Mouse (Mus musculus) spleen, adult 12 weeks (tissue): ENCODE results near the gene Lmntd2.

ENCODE experiments used
- DNase-seq: peaks from one replicate; pipeline ENCODE4 v3.0.0; 2022; ENCODE audit warnings: low spot score

Gene Lmntd2

GRCm38 (mm10) chr7:141215880-141216733 lies 2.2 kb upstream of the Lmntd2 start:
- DNase-seq, result no peak

- peak; percentile 95 for DNase-seq
These were observed 1.4 kb upstream of the Lmntd2 start, which contains the start of gene Rassf7 for GRCm38 (mm10) chr7:141215101-141215879. TSS of gene Rassf7 (plus strand) at chr7:141215860.

DNA sequence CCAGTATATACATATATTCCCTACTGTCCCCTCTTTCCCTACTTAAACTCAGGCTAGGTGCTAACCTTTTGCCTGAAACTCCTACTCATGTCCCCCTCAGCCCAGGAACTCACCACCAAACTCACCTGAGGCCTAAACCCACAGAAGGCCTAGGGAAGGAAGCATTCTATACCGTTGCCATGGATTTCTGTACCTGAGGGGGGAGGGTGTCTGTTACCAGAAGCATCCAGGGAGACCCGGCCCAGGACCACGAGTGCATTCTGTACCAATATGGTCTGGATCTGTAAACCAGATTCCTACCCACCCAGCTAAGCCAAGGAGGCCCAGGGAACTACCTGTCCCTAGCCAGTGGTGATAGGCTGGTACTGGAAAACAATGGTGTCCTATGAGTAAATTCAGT lies 430 bp upstream of the Lmntd2 start:
- DNase-seq, result no peak

- DNase-seq, result no peak
These were observed 747 bp downstream of the Lmntd2 start for GRCm38 (mm10) chr7:141213133-141213532.

DNA sequence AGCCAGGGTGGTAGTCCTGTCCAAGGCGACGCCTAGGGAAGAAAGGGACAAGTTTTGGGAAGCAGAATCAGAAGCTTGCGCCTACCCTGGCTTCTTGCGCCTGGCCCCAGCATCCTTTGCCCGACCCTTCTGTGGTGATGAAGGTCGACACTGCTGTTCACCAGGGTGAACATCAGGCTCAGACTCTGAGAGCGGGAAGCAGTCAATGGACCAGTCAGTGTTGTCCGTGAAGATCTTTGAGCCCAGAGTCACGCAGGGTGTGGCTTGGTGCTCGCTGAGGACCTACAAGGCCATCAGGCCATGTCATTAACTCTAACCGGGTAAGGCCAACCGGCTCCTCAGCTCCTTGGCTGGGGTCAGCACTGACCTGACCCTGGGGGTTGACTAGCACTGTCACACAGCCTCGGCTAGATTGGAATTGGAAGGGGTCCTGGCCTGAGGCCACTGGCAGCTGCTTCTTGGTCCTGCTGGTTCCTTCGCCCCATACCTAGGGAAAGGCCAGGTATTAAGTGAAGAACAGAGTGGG lies 3.2 kb downstream of the Lmntd2 start:
- no peak for DNase-seq

- no peak for DNase-seq
These were observed 3.7 kb downstream of the Lmntd2 start for GRCm38 (mm10) chr7:141210137-141210536.

GRCm38 (mm10) chr7:141209526-141209925 lies 4.4 kb downstream of the Lmntd2 start:
- DNase-seq, result peak; percentile 37

DNA sequence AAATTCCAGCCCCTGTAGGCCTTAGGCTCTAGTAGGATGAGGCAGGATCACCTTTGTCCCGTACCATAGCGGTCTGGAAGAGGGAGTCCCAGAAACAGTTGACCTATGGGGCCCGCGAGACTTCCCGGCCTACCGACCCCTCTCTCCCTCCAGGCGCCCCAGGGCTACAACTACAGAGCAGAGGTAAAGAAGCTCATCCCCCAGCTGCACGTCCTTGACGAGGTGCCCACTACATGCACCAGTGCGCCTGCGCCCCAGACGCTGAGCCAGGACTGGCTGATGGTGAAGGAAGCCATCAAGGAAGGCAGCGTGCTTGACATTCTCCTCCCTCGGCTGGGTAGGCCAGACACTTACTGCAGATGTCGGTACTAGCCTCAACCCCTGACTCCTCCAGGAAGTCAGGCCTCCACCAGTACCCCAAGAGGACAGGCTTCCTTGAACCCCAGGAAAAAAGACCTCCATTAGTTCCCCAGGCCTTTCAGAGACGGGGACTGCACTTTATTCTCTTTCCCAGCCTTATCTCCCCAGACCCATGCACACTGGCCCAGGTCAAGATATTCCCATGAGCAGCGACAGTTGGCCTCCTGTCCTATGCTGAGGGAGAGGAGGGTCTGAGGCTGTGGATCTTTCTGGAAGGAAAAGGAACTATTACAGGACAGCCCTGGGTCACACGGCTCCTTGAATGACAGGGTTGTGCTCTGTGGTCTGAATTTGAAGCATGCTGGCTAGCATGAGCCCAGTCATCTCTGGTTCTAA lies 7.5 kb downstream of the Lmntd2 start:
- no peak for DNase-seq

DNA sequence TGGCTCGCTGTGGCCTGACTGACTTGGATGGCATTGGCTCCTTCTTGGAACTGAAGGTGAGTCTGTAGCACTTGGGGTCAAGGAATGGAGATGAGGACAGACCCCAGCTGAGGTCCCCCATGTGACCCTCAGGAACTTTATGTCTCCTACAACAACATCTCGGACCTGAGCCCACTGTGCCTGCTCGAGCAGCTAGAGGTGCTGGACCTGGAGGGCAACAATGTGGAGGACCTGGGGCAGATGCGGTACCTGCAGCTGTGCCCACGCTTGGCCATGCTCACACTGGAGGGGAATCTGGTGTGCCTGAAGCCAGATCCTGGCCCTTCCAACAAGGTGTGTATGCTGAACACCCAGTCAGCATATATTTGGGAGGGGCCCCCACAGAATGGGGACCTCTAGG lies 8.4 kb downstream of the Lmntd2 start:
- no peak for DNase-seq

DNA sequence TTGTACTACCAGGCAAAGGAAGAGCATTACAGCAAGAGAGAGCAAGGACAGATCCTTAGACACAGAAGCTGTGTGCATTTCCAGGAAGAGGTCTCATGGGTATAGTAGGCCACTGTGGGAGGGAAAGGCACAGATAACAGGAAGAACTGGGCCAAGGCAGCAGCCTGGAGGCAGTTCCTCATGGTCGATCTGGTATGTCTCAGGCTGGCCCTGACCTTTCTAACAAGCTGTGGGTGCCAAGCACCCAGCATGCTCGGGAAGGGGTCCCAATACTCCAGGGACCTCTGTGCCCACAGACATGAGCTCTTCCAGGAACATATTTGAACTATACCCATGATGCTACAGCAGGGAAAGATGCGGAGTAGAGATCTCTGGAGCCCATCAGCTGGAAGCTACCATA lies 9.3 kb downstream of the Lmntd2 start:
- no peak for DNase-seq

GRCm38 (mm10) chr7:141198121-141198520 lies 15.8 kb downstream of the Lmntd2 start:
- no peak for DNase-seq

- no peak for DNase-seq
These were observed 17.1 kb downstream of the Lmntd2 start for GRCm38 (mm10) chr7:141196619-141197282.

- DNase-seq, result no peak
These were observed 18.1 kb downstream of the Lmntd2 start for GRCm38 (mm10) chr7:141195754-141196153.

DNA sequence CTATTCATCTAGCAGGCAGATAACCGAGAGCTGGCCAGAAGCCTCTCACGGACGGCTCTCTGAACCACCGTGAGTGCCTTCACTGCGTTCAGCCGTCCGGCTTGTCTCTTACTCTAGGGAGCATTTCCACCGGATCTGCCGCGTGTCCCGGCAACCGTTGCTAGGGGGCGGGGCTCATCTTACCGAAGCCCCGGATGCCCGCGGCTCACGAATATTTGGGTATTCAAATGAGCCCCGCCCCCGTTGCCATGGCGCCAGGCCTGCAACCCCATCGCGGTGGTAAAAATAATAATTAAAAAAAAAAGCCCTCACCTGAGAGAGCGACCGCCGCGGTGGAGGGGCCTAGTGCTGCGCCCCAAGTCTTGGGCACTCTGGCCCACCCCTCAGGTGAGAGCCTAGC lies 19.1 kb downstream of the Lmntd2 start:
- peak; percentile 90 for DNase-seq

- no peak for DNase-seq
These were observed 19.5 kb downstream of the Lmntd2 start for GRCm38 (mm10) chr7:141194409-141194808.

DNA sequence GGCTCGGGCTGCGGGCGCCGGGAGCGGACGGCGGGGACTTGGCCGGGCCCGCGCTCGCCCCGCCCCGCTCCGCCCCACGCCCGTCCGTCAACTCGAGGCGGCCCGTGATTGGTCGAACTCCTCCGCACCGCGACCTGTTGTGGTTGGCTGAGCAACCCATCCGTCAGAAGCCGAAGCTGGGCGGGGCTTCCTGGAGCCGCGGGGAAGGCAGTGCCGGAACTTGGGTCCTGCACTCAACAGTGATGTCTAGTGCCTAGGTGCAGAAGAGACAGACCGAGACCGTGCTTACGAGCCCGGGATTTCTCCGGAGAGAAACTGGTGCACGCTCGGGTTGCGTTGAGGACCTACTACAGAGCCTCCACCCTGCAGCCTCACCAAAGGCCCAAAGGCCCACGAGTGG lies 19.9 kb downstream of the Lmntd2 start, which contains the start of the genes Hras and Lrrc56:
Hras (minus strand) TSS at position 58 of the 400 bp plus-strand sequence.
Lrrc56 (plus strand) TSS at position 210 of the 400 bp plus-strand sequence.
- DNase-seq, result peak; percentile 98

DNA sequence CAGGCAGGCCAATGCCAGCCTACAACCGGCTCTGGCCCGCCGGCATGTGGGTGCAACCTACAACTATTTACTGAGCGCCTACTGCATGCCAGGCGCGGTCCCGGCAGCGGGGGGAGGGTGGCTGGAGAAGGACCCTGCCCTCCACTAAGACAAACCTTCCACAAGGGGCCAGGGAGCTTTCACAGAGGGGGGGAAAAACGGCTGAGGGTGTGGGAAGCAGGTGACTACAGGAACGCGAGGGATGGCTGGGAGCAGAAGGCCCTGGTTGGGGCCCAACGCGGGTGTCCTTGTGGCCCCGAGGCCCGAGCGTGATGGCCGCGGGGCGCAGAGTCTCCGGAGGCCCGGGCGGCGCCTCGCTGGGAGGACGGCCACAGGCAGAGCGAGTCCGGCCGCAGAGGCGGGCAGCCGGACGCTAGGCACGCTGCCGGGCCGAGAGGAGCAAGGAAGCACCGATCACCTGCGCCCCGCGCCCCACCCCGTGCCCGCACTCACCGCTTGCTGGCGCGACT lies 20.5 kb downstream of the Lmntd2 start:
- DNase-seq, result no peak

DNA sequence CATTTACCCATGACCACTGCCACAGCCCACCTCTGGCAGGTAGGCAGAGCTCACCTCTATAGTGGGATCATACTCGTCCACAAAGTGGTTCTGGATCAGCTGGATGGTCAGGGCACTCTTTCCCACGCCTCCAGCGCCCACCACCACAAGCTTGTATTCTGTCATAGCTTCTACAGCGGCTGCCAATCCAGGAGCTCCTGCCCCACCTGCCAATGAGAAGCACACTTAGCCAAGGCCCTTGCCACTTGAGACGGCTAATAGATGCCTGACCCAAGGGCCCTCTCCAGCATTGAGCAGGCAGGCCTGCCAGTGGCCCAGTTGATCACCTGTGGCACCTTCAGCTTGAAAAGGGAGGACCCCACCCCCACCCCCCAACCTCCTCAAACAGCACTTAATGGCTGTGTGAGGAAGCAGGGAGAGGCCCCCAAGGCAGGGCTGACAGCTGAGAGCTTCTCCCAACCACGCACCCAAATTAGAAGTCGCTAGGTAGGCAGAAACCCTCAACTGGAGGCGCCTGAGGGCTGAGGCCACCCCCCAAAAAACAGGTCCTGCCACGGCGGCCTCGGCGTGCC lies 21.0 kb downstream of the Lmntd2 start:
- DNase-seq, result no peak

DNA sequence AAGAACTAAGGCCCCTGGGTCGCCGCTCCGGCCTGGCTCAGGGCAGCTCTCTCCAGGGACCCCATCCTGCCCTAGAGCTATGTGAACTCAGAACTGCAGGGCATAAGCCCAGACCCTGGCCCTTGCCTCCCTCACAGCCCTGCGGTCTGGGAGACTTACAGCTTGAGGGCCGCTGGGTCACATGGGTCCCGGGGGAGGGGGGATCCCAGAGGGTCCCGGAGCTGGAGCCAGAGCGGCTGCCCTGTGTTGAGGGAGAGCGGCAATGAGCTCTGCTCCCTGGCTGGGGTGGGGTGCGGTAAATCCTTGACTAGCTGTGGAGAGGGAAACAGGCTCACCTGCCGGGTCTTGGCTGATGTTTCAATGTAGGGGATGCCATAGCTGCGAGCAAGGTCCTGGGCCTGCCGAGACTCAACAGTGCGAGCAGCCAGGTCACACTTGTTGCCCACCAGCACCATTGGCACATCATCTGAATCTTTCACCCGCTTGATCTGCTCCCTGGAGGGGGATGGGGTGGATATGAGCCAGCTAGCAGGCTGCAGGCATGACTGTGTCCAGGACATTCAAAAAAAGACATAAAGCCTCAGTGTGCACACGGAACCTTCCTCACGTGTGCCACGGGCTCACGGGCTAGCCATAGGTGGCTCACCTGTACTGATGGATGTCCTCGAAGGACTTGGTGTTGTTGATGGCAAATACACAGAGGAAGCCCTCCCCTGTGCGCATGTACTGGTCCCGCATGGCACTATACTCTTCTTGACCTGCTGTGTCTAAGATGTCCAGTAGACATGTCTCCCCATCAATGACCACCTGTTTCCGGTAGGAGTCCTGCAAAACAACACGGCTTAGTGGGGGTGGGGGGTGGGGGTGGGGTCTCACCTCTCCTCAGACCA lies 21.8 kb downstream of the Lmntd2 start:
- DNase-seq, result no peak

DNA sequence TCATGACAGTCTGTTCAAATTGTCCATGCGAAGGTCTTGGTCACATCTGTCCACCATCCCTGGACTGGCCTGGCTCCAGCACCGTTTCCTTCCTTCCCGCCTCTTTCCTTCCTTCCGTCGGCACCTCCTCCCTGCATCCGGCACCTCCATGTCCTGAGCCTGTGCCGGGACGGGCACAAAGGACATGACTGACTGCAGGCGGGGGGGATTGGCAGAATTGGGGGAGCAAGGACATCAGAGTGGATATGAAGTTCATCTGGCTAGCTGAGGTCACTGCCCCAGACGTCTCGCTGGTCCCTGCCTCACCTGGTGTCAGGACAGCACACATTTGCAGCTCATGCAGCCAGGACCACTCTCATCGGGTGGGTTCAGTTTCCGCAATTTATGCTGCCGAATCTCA lies 22.8 kb downstream of the Lmntd2 start:
- DNase-seq, result no peak
